Mouse (Mus musculus): ENCODE measurements around the gene Gm5741. TPM values are rescaled to one million over a fixed set of nuclear protein-coding genes. Genes with fewer than 3 reads are reported as not detected.

The Gm5741 gene
- total and polyA plus RNA-seq, 3 experiments: not detected

DNA sequence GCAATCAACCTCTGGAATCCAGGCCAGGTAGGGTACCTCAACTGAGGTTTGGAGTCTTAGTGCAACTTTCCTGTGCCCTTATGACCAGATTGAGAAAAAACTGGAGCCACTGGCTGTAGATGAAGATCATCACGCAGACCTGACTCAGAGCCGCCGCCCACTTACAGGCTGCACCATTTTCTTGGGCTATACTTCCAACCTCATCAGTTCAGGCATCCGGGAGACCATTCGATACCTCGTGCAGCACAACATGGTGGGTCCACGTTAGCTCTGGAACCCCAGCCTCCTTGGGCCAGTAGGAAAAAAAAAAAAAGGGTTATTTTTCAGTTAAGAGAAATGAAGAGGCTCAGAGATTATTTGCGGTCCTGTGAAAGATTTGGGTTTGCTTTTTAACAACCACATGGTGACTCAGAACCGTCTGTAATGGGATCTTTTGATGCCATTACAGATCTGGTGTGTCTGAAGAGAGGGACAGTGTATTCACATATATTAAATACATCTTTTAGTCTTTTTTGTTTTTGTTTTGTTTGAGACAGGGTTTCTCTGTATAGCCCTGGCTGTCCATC is 4.7 kb upstream of the Gm5741 start:
- Histone ChIP-seq H3K79me2 (replicated peaks; ENCODE audit: control insufficient read depth, insufficient read depth, low read length) (no peaks in the 10 kb centered on the region), H3K27ac (peak overlapping the region; percentile 97), H3K9ac (ENCODE audit: low read depth, low read length) (peak overlapping the region; percentile 61), H3K4me1 (ENCODE audit: control insufficient read depth, insufficient read depth, low read length) (peaks cover 6% of the 10 kb centered on the region), H3K36me3 (ENCODE audit: control insufficient read depth, insufficient read depth, low read length) (no peaks in the 10 kb centered on the region), H3K4me3 (peak overlapping the region; percentile 95), H3K27me3 (ENCODE audit: control insufficient read depth, insufficient read depth, low read length) (no peaks in the 10 kb centered on the region)
- TF ChIP-seq EP300 (IDR thresholded peaks at IDR 0.05; ENCODE audit: insufficient read depth, low read depth, low read length) (no peak), CTCF (IDR thresholded peaks at IDR 0.05) (no peak), POLR2A (IDR thresholded peaks at IDR 0.05; ENCODE audit: insufficient read depth, low read depth, low read length) (no peak)
- no peak for DNase-seq
- WGBS: 32% methylated on average over 9 of the region's 9 CpGs
- intact Hi-C loops (cut with DNase I): loop anchor here (5.0 to 10.0 kb wide), 3 partner anchors 35 to 482 kb away; partner anchors contain the start of genes 4921524J17Rik, Dnaja2 and Tnpo2

DNA sequence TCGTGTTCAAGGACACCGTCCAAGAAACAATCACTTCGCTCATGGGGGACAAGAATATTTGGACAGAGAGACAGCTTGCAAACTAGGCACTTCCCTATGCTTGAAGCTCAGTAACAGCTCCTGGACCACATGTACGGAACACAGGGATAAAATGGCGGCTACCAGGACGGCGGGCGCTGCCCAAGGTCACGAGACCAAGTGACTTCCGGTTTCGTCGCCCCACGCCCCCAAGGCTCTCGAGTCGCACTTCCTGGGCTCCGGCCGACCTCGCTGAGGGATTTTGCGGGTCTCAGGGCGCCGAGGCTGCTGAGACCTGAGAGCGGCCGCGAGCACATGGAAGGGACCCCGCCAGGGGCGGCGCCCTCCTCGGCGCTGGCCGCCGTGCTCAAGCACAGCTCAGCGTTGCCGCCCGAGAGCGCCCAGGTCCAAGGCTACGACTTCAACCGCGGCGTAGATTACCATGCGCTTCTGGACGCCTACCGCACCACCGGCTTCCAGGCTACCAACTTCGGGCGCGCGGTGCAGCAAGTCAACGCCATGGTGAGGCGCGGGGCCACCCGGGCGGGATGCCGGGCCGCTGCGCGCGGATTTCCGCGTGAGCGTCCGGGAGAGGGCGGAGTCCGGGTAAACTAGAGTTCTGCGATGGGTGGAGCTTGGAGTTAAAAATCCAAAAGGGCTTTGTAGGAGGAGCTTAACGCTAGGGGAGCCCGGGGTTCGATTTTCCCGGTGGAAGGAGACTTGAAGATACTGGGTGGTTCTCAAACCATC is 3.9 kb upstream of the Gm5741 start, which contains the start of gene Dhps:
TSS of gene Dhps (plus strand) at position 244 of the 768 bp plus-strand sequence.
- intact Hi-C loops (cut with DNase I): loop anchor here (1.0 to 10.0 kb wide), 4 partner anchors 11 to 483 kb away; partner anchors contain the start of genes 4921524J17Rik, Dnaja2, Fbxw9 and Tnpo2

DNA sequence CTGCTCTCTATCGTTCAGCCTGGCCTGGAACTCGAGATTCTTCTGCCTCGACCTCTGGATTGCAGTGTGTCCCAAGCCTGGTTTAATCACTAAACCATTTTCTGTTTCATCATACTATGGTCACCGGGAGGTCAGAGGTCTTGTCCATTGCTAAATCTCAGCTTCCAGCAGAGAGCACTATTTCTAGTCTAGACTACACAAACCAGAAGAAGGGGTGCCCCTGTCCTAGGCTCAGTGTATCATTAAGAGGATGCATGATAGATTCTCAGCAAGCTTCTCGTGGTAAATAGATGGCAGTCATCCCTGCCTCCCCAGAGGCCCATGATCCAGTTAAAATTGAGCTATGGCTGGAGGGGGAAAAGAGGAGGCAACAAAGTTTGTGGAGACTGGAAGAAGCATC is 3.3 kb upstream of the Gm5741 start:
- Histone ChIP-seq H3K9ac (ENCODE audit: low read depth, low read length) (no peak overlapping the region), H3K4me3 (no peak overlapping the region; the same call in 1 of the 2 replicates), H3K4me1 (ENCODE audit: control insufficient read depth, insufficient read depth, low read length) (peaks cover 5% of the 10 kb centered on the region), H3K79me2 (replicated peaks; ENCODE audit: control insufficient read depth, insufficient read depth, low read length) (no peaks in the 10 kb centered on the region), H3K27me3 (ENCODE audit: control insufficient read depth, insufficient read depth, low read length) (no peaks in the 10 kb centered on the region), H3K27ac (peak overlapping the region; percentile 97), H3K36me3 (ENCODE audit: control insufficient read depth, insufficient read depth, low read length) (no peaks in the 10 kb centered on the region)
- DNase-seq: no peak
- 82% methylated on average over 5 of the region's 5 CpGs for WGBS
- TF ChIP-seq POLR2A (IDR thresholded peaks at IDR 0.05; ENCODE audit: insufficient read depth, low read depth, low read length) (no peak), CTCF (IDR thresholded peaks at IDR 0.05) (no peak), EP300 (IDR thresholded peaks at IDR 0.05; ENCODE audit: insufficient read depth, low read depth, low read length) (no peak)
- intact Hi-C loops (cut with DNase I): loop anchor here (1.0 to 10.0 kb wide), 4 partner anchors 11 to 484 kb away; partner anchors contain the start of genes 4921524J17Rik, Dnaja2, Fbxw9 and Tnpo2

More for the DNA sequence above, 3.9 kb upstream of the Gm5741 start, which contains the start of gene Dhps:
- Histone ChIP-seq H3K4me3 (peak within 1 kb of the TSS; percentile 95), H3K36me3 (ENCODE audit: control insufficient read depth, insufficient read depth, low read length) (no peaks in the 10 kb centered on the region), H3K79me2 (replicated peaks; ENCODE audit: control insufficient read depth, insufficient read depth, low read length) (no peaks in the 10 kb centered on the region), H3K27me3 (ENCODE audit: control insufficient read depth, insufficient read depth, low read length) (no peaks in the 10 kb centered on the region), H3K9ac (ENCODE audit: low read depth, low read length) (peak within 1 kb of the TSS; percentile 95), H3K27ac (peak within 1 kb of the TSS; percentile 97), H3K4me1 (ENCODE audit: control insufficient read depth, insufficient read depth, low read length) (peaks cover 5% of the 10 kb centered on the region)
- DNase-seq: peak; percentile 90 to 92
- TF ChIP-seq EP300 (IDR thresholded peaks at IDR 0.05; ENCODE audit: insufficient read depth, low read depth, low read length) (peak; percentile 61; the same call in 1 of the 2 replicates), CTCF (IDR thresholded peaks at IDR 0.05) (peak; percentile 34; the same call in 1 of the 2 replicates), POLR2A (IDR thresholded peaks at IDR 0.05; ENCODE audit: insufficient read depth, low read depth, low read length) (peak; percentile 78)
- WGBS: under 1% methylated on average over 68 of the region's 68 CpGs

DNA sequence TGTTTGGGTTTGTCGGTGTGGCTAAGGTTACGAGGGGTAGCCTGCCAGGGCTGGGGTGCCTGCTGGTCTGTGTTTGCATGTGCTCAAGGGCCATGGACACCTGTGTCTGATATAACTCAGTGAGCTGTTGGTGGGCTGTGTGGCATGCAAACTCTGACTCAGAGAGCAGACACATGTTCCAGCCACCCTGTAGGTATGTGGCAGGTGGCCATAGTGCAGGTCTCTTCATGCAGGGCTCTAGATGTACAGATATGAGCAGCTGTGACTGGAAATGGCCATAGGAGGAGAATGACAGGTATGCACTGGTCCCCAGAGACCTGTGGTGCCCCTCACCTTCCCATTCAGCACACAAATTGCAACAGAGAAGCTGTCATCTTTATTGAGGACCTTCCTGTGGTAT is 627 bp downstream of the Gm5741 start:
- no peak for DNase-seq
- Histone ChIP-seq H3K9ac (ENCODE audit: low read depth, low read length) (no peak overlapping the region), H3K79me2 (replicated peaks; ENCODE audit: control insufficient read depth, insufficient read depth, low read length) (no peaks in the 10 kb centered on the region), H3K27me3 (ENCODE audit: control insufficient read depth, insufficient read depth, low read length) (no peaks in the 10 kb centered on the region), H3K4me1 (ENCODE audit: control insufficient read depth, insufficient read depth, low read length) (peaks cover 2% of the 10 kb centered on the region; the same call in 1 of the 2 replicates), H3K4me3 (no peak overlapping the region), H3K36me3 (ENCODE audit: control insufficient read depth, insufficient read depth, low read length) (no peaks in the 10 kb centered on the region), H3K27ac (no peak overlapping the region)
- 98% methylated on average over 2 of the region's 2 CpGs for WGBS
- TF ChIP-seq POLR2A (IDR thresholded peaks at IDR 0.05; ENCODE audit: insufficient read depth, low read depth, low read length) (no peak), CTCF (IDR thresholded peaks at IDR 0.05) (no peak), EP300 (IDR thresholded peaks at IDR 0.05; ENCODE audit: insufficient read depth, low read depth, low read length) (no peak)
- intact Hi-C loops (cut with DNase I): no loop called here

DNA sequence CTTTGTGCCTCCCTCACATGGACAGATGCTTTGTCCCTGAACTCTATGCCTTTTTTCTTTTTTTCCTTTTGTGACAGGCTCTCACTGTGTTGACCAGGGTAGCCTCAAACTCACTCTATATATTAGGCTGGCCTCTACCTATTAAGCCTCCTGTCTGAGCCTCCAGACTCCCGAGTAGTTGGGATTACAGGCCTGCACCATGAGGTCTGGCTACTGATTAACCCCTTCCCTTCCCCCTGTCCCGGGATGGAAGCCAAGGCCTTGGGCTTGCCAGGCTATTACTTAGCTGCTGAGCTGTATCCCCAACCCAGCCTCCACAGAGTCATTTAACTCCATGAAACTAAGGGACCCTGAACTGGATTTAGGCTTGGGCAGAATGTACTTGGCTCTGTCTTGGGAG is 2.6 kb downstream of the Gm5741 start:
- no peaks in the 10 kb centered on the region; the same call in 1 of the 2 replicates for H3K4me1 ChIP-seq (ENCODE audit: control insufficient read depth, insufficient read depth, low read length)
- no peak overlapping the region for H3K27ac ChIP-seq
- H3K9ac ChIP-seq (ENCODE audit: low read depth, low read length): no peak overlapping the region
- WGBS: 55% methylated on average over 2 of the region's 2 CpGs
- intact Hi-C loops (cut with DNase I): no loop called here
- no peak for TF ChIP-seq CTCF (IDR thresholded peaks at IDR 0.05)
- no peak for TF ChIP-seq POLR2A (IDR thresholded peaks at IDR 0.05; ENCODE audit: insufficient read depth, low read depth, low read length)
- no peak for TF ChIP-seq EP300 (IDR thresholded peaks at IDR 0.05; ENCODE audit: insufficient read depth, low read depth, low read length)
- H3K27me3 ChIP-seq (ENCODE audit: control insufficient read depth, insufficient read depth, low read length): no peaks in the 10 kb centered on the region
- H3K4me3 ChIP-seq: no peak overlapping the region
- H3K36me3 ChIP-seq (ENCODE audit: control insufficient read depth, insufficient read depth, low read length): no peaks in the 10 kb centered on the region
- DNase-seq: no peak
- no peaks in the 10 kb centered on the region; the same call in 1 of the 2 replicates for H3K79me2 ChIP-seq (replicated peaks; ENCODE audit: control insufficient read depth, insufficient read depth, low read length)
